13 mouse cellular contexts compared by ENCODE assay signal in genomic region chr4:33840119-33840518, GRCm38 (mm10).
A peak's percentile ranks its signal among the peaks of the same experiment; 100 is the strongest.
DNase-seq lines count a peak whose midpoint lies in the region; ATAC-seq lines count a peak whose summit lies in the region.
"Had no signal": no experiment of that assay in that cellular context is flagged by ENCODE, and none has a peak within 500 bp of the region (broad histone marks: within the 10 kb centered on the region; RNA-seq: fewer than 3 reads in every experiment).

No protein-coding gene starts in this region.

- 81% methylated on average over 14 of the region's 14 CpGs for WGBS in forebrain, embryonic 12.5 days
- 84% methylated on average over 14 of the region's 14 CpGs for WGBS in forebrain, embryonic 11.5 days
- 65% methylated on average over 14 of the region's 14 CpGs for WGBS in midbrain, embryonic 15.5 days
- 85% methylated on average over 14 of the region's 14 CpGs for WGBS in midbrain, embryonic 11.5 days
- 54% methylated on average over 14 of the region's 14 CpGs for WGBS in forebrain, embryonic 15.5 days
- 48% methylated on average over 14 of the region's 14 CpGs for WGBS in neural tube, embryonic 15.5 days

- no peaks in the 10 kb centered on the region for H3K36me3 ChIP-seq in forebrain, embryonic 12.5 days (replicated peaks)
- no peaks in the 10 kb centered on the region for H3K36me3 ChIP-seq in forebrain, embryonic 11.5 days (ENCODE audit: control insufficient read depth, insufficient read depth, low read length)
- no peaks in the 10 kb centered on the region for H3K36me3 ChIP-seq in midbrain, embryonic 15.5 days (replicated peaks)
- no peaks in the 10 kb centered on the region for H3K36me3 ChIP-seq in midbrain, embryonic 11.5 days (ENCODE audit: control insufficient read depth, insufficient read depth, low read length)
- no peaks in the 10 kb centered on the region for H3K36me3 ChIP-seq in forebrain, embryonic 15.5 days
- H3K36me3 ChIP-seq in neural tube, embryonic 15.5 days, result no peaks in the 10 kb centered on the region
- H3K36me3 ChIP-seq: limb, embryonic 12.5 days; liver, embryonic 15.5 days had no signal

- DNase-seq in forebrain, embryonic 11.5 days (ENCODE audit: low spot score), result no peak
- no peak for DNase-seq in midbrain, embryonic 11.5 days (ENCODE audit: low spot score, missing footprints)
- no peak for DNase-seq in lung, postnatal 25 days (ENCODE audit: low spot score)
- no peak for DNase-seq in spleen, postnatal 4 days (ENCODE audit: low spot score in 2 of 2)
- DNase-seq: embryo, embryonic 11 days; heart, adult 18-20 months had no signal

- peak; percentile 57; the same call in 1 of the 2 replicates for ATAC-seq in forebrain, embryonic 12.5 days (ENCODE audit: low FRiP score)
- ATAC-seq in forebrain, embryonic 11.5 days (replicated peaks; ENCODE audit: low FRiP score), result no peak
- 0 out of 2 replicates have a peak, but pooled peaks have one; percentile 27 for ATAC-seq in midbrain, embryonic 15.5 days (replicated peaks)
- ATAC-seq in midbrain, embryonic 11.5 days (ENCODE audit: low FRiP score), result no peak
- ATAC-seq in forebrain, embryonic 15.5 days (replicated peaks), result 0 out of 2 replicates have a peak, but pooled peaks have one; percentile 41
- ATAC-seq in neural tube, embryonic 15.5 days (ENCODE audit: low FRiP score), result no peak
- ATAC-seq: Patski had no signal

- no peaks in the 10 kb centered on the region for H3K9me3 ChIP-seq in forebrain, embryonic 12.5 days
- no peaks in the 10 kb centered on the region for H3K9me3 ChIP-seq in forebrain, embryonic 11.5 days (ENCODE audit: control insufficient read depth, low read length)
- no peaks in the 10 kb centered on the region for H3K9me3 ChIP-seq in midbrain, embryonic 15.5 days
- H3K9me3 ChIP-seq in midbrain, embryonic 11.5 days (ENCODE audit: control insufficient read depth, low read length), result no peaks in the 10 kb centered on the region
- H3K9me3 ChIP-seq in forebrain, embryonic 15.5 days, result no peaks in the 10 kb centered on the region
- H3K9me3 ChIP-seq in neural tube, embryonic 15.5 days (replicated peaks), result no peaks in the 10 kb centered on the region
- H3K9me3 ChIP-seq: limb, embryonic 12.5 days; liver, embryonic 15.5 days had no signal

- no peak overlapping the region for H3K4me3 ChIP-seq in forebrain, embryonic 12.5 days (replicated peaks)
- no peak overlapping the region for H3K4me3 ChIP-seq in forebrain, embryonic 11.5 days (ENCODE audit: low read depth, low read length)
- no peak overlapping the region for H3K4me3 ChIP-seq in midbrain, embryonic 15.5 days
- H3K4me3 ChIP-seq in midbrain, embryonic 11.5 days (ENCODE audit: low read depth, low read length), result no peak overlapping the region
- no peak overlapping the region for H3K4me3 ChIP-seq in forebrain, embryonic 15.5 days
- no peak overlapping the region for H3K4me3 ChIP-seq in neural tube, embryonic 15.5 days (replicated peaks)
- H3K4me3 ChIP-seq: limb, embryonic 12.5 days; liver, embryonic 15.5 days had no signal

- no peaks in the 10 kb centered on the region for H3K27me3 ChIP-seq in forebrain, embryonic 12.5 days
- no peaks in the 10 kb centered on the region for H3K27me3 ChIP-seq in forebrain, embryonic 11.5 days (ENCODE audit: control insufficient read depth, insufficient read depth, low read length)
- no peaks in the 10 kb centered on the region for H3K27me3 ChIP-seq in midbrain, embryonic 15.5 days (replicated peaks)
- H3K27me3 ChIP-seq in midbrain, embryonic 11.5 days (ENCODE audit: control insufficient read depth, insufficient read depth, low read length), result no peaks in the 10 kb centered on the region
- H3K27me3 ChIP-seq in forebrain, embryonic 15.5 days, result no peaks in the 10 kb centered on the region
- no peaks in the 10 kb centered on the region for H3K27me3 ChIP-seq in neural tube, embryonic 15.5 days (replicated peaks)
- H3K27me3 ChIP-seq: limb, embryonic 12.5 days; liver, embryonic 15.5 days; Patski had no signal

- H3K4me1 ChIP-seq in forebrain, embryonic 12.5 days, result no peaks in the 10 kb centered on the region
- no peaks in the 10 kb centered on the region for H3K4me1 ChIP-seq in forebrain, embryonic 11.5 days (replicated peaks; ENCODE audit: control insufficient read depth, insufficient read depth, low read length)
- no peaks in the 10 kb centered on the region for H3K4me1 ChIP-seq in midbrain, embryonic 15.5 days
- H3K4me1 ChIP-seq in midbrain, embryonic 11.5 days (ENCODE audit: control insufficient read depth, insufficient read depth, low read length), result no peaks in the 10 kb centered on the region; the same call in 1 of the 2 replicates
- peaks cover 6% of the 10 kb centered on the region; the same call in 1 of the 2 replicates for H3K4me1 ChIP-seq in forebrain, embryonic 15.5 days
- no peaks in the 10 kb centered on the region for H3K4me1 ChIP-seq in neural tube, embryonic 15.5 days
- H3K4me1 ChIP-seq: limb, embryonic 12.5 days; liver, embryonic 15.5 days had no signal

- peak overlapping the region; percentile 3; the same call in 1 of the 2 replicates for H3K27ac ChIP-seq in forebrain, embryonic 12.5 days
- no peak overlapping the region for H3K27ac ChIP-seq in forebrain, embryonic 11.5 days (ENCODE audit: low read depth, low read length)
- no peak overlapping the region for H3K27ac ChIP-seq in midbrain, embryonic 15.5 days
- H3K27ac ChIP-seq in midbrain, embryonic 11.5 days (ENCODE audit: low read depth, low read length), result no peak overlapping the region
- no peak overlapping the region; the same call in 1 of the 2 replicates for H3K27ac ChIP-seq in forebrain, embryonic 15.5 days (replicated peaks)
- no peak overlapping the region for H3K27ac ChIP-seq in neural tube, embryonic 15.5 days (replicated peaks)
- H3K27ac ChIP-seq: limb, embryonic 12.5 days; liver, embryonic 15.5 days had no signal

- H3K4me2 ChIP-seq in forebrain, embryonic 12.5 days, result no peak overlapping the region
- H3K4me2 ChIP-seq in forebrain, embryonic 11.5 days (ENCODE audit: low read depth, low read length, severe bottlenecking), result no peak overlapping the region
- 0 out of 2 replicates have a peak overlapping the region, but pooled peaks have one; percentile 4 for H3K4me2 ChIP-seq in midbrain, embryonic 15.5 days
- no peak overlapping the region for H3K4me2 ChIP-seq in midbrain, embryonic 11.5 days
- peak overlapping the region; percentile 18; the same call in 1 of the 2 replicates for H3K4me2 ChIP-seq in forebrain, embryonic 15.5 days (replicated peaks)
- H3K4me2 ChIP-seq in neural tube, embryonic 15.5 days, result peak overlapping the region; percentile 32
- H3K4me2 ChIP-seq: limb, embryonic 12.5 days; liver, embryonic 15.5 days had no signal

- H3K9ac ChIP-seq in forebrain, embryonic 12.5 days, result no peak overlapping the region
- no peak overlapping the region for H3K9ac ChIP-seq in forebrain, embryonic 11.5 days (ENCODE audit: low read length)
- H3K9ac ChIP-seq in midbrain, embryonic 15.5 days, result no peak overlapping the region
- no peak overlapping the region for H3K9ac ChIP-seq in midbrain, embryonic 11.5 days (ENCODE audit: low read length)
- H3K9ac ChIP-seq in forebrain, embryonic 15.5 days (replicated peaks), result no peak overlapping the region
- H3K9ac ChIP-seq in neural tube, embryonic 15.5 days (replicated peaks), result no peak overlapping the region
- H3K9ac ChIP-seq: limb, embryonic 12.5 days; liver, embryonic 15.5 days had no signal

Comparison
In these comparisons a context has a peak if more than half of its experiments do, and no peak if none do; other contexts are left out.
1. ATAC-seq: peak in forebrain, embryonic 12.5 days (single experiment), midbrain, embryonic 15.5 days (single experiment) and forebrain, embryonic 15.5 days (single experiment); none in forebrain, embryonic 11.5 days (single experiment), midbrain, embryonic 11.5 days (single experiment) and neural tube, embryonic 15.5 days (single experiment).
2. H3K4me2 ChIP-seq: peak in midbrain, embryonic 15.5 days (single experiment), forebrain, embryonic 15.5 days (single experiment) and neural tube, embryonic 15.5 days (single experiment); none in forebrain, embryonic 12.5 days (single experiment), forebrain, embryonic 11.5 days (single experiment) and midbrain, embryonic 11.5 days (single experiment).